Mouse (Mus musculus) brain, embryonic 14.5 days (tissue): Measurements from ENCODE around the gene Sh3bgrl3.

Experiments used
- CTCF ChIP-seq: fragments of 200-500 bp; IDR thresholded peaks from 2 replicates; pipeline ENCODE4 v1.5.1; 2012; ENCODE audit warnings: inconsistent platforms, mild to moderate bottlenecking, moderate library complexity, borderline replicate concordance; ENCODE audit not compliant: insufficient read depth, insufficient read length; ENCODE audit errors: extremely low read depth
- POLR2A ChIP-seq: fragments of 200-500 bp; IDR thresholded peaks from 2 replicates; pipeline ENCODE4 v1.6.1; 2012; ENCODE audit warnings: mild to moderate bottlenecking, inconsistent platforms, borderline replicate concordance; ENCODE audit not compliant: poor library complexity, insufficient read depth, insufficient read length, severe bottlenecking; ENCODE audit errors: extremely low read depth

GRCm38 (mm10) chr4:134155531-134155930 is 26.9 kb upstream of the Sh3bgrl3 start:
- TF ChIP-seq CTCF (no peak), POLR2A (no peak)
